Mouse (Mus musculus): ENCODE data around the gene Ogdh. TPM values are rescaled to one million over a fixed set of nuclear protein-coding genes. Genes with fewer than 3 reads are reported as not detected.

Ogdh gene
- polyA plus RNA-seq, 2 experiments, result 59.2 to 79.4 TPM

- no peak for ATAC-seq (ENCODE audit: low FRiP score, low read depth)
- TF ChIP-seq POLR2A (IDR thresholded peaks at IDR 0.05; ENCODE audit: borderline replicate concordance, extremely low read depth, insufficient read depth, insufficient read length), result no peak
- Histone ChIP-seq H3K4me3 (replicated peaks; ENCODE audit: low read length) (no peak overlapping the region), H3K9ac (ENCODE audit: low read depth, low read length, severe bottlenecking) (no peak overlapping the region), H3K4me1 (ENCODE audit: control insufficient read depth, insufficient read depth, low read length) (no peaks in the 10 kb centered on the region), H3K4me2 (replicated peaks; ENCODE audit: low read depth, low read length, severe bottlenecking) (no peak overlapping the region), H3K27ac (replicated peaks; ENCODE audit: low read depth, low read length) (no peak overlapping the region), H3K27me3 (ENCODE audit: control insufficient read depth, insufficient read depth, low read length) (no peaks in the 10 kb centered on the region), H3K9me3 (ENCODE audit: control insufficient read depth, low read length) (no peaks in the 10 kb centered on the region), H3K36me3 (ENCODE audit: control insufficient read depth, insufficient read depth, low read length) (peaks cover 91% of the 10 kb centered on the region)
- WGBS, result 86% methylated on average over 7 of the region's 7 CpGs
- DNase-seq (ENCODE audit: low spot score), result peak; percentile 11
Observed at GRCm38 (mm10) chr11:6346966-6347365, 55.5 kb downstream of the Ogdh start.

- peaks cover 91% of the 10 kb centered on the region for H3K36me3 ChIP-seq (ENCODE audit: control insufficient read depth, insufficient read depth, low read length)
- H3K4me3 ChIP-seq (replicated peaks; ENCODE audit: low read length), result no peak overlapping the region
- no peak overlapping the region for H3K27ac ChIP-seq (replicated peaks; ENCODE audit: low read depth, low read length)
- no peaks in the 10 kb centered on the region for H3K9me3 ChIP-seq (ENCODE audit: control insufficient read depth, low read length)
- TF ChIP-seq POLR2A (IDR thresholded peaks at IDR 0.05; ENCODE audit: borderline replicate concordance, extremely low read depth, insufficient read depth, insufficient read length), result no peak
- H3K4me2 ChIP-seq (replicated peaks; ENCODE audit: low read depth, low read length, severe bottlenecking), result no peak overlapping the region
- DNase-seq (ENCODE audit: low spot score), result no peak
- H3K27me3 ChIP-seq (ENCODE audit: control insufficient read depth, insufficient read depth, low read length), result no peaks in the 10 kb centered on the region
- WGBS, result 92% methylated on average over 11 of the region's 11 CpGs
- no peak overlapping the region for H3K9ac ChIP-seq (ENCODE audit: low read depth, low read length, severe bottlenecking)
- ATAC-seq (ENCODE audit: low FRiP score, low read depth), result no peak
- no peaks in the 10 kb centered on the region for H3K4me1 ChIP-seq (ENCODE audit: control insufficient read depth, insufficient read depth, low read length)
Observed at GRCm38 (mm10) chr11:6348681-6349200, 57.3 kb downstream of the Ogdh start.

DNA sequence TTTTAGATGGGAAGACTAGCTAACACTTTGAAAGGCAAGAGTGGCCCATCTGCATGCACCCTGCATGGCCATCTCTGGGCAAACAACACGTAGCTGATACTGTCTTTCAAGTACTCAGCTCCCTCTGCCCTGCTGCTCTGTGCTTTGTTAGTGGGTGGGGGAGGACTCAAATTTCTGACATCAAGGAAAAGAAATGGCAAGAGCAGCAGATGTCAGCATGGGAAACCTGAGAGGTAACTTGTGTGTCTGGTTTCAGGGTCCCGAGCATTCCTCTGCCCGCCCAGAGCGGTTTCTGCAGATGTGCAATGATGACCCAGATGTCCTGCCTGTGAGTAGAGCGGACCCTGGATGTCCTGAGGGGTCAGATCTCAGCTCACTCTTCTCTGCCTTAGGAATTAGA is 58.2 kb downstream of the Ogdh start:
- TF ChIP-seq POLR2A (IDR thresholded peaks at IDR 0.05; ENCODE audit: borderline replicate concordance, extremely low read depth, insufficient read depth, insufficient read length), result no peak
- 90% methylated on average over 5 of the region's 5 CpGs for WGBS
- H3K36me3 ChIP-seq (ENCODE audit: control insufficient read depth, insufficient read depth, low read length), result peaks cover 85% of the 10 kb centered on the region
- H3K4me1 ChIP-seq (ENCODE audit: control insufficient read depth, insufficient read depth, low read length), result no peaks in the 10 kb centered on the region
- ATAC-seq (ENCODE audit: low FRiP score, low read depth) (no peak), DNase-seq (ENCODE audit: low spot score) (no peak)
- H3K4me3 ChIP-seq (replicated peaks; ENCODE audit: low read length), result no peak overlapping the region
- H3K27ac ChIP-seq (replicated peaks; ENCODE audit: low read depth, low read length), result no peak overlapping the region
- no peak overlapping the region for H3K9ac ChIP-seq (ENCODE audit: low read depth, low read length, severe bottlenecking)
- no peaks in the 10 kb centered on the region for H3K9me3 ChIP-seq (ENCODE audit: control insufficient read depth, low read length)
- H3K4me2 ChIP-seq (replicated peaks; ENCODE audit: low read depth, low read length, severe bottlenecking), result no peak overlapping the region
- no peaks in the 10 kb centered on the region for H3K27me3 ChIP-seq (ENCODE audit: control insufficient read depth, insufficient read depth, low read length)

- Histone ChIP-seq H3K4me1 (ENCODE audit: control insufficient read depth, insufficient read depth, low read length) (no peaks in the 10 kb centered on the region), H3K4me3 (replicated peaks; ENCODE audit: low read length) (no peak overlapping the region), H3K9ac (ENCODE audit: low read depth, low read length, severe bottlenecking) (no peak overlapping the region), H3K27ac (replicated peaks; ENCODE audit: low read depth, low read length) (no peak overlapping the region), H3K36me3 (ENCODE audit: control insufficient read depth, insufficient read depth, low read length) (peaks cover 63% of the 10 kb centered on the region), H3K9me3 (ENCODE audit: control insufficient read depth, low read length) (no peaks in the 10 kb centered on the region), H3K4me2 (replicated peaks; ENCODE audit: low read depth, low read length, severe bottlenecking) (no peak overlapping the region), H3K27me3 (ENCODE audit: control insufficient read depth, insufficient read depth, low read length) (no peaks in the 10 kb centered on the region)
- no peak for ATAC-seq (ENCODE audit: low FRiP score, low read depth)
- no peak for TF ChIP-seq POLR2A (IDR thresholded peaks at IDR 0.05; ENCODE audit: borderline replicate concordance, extremely low read depth, insufficient read depth, insufficient read length)
- WGBS, result 93% methylated on average over 4 of the region's 4 CpGs
- no peak for DNase-seq (ENCODE audit: low spot score)
Observed at GRCm38 (mm10) chr11:6355106-6355505, 63.7 kb downstream of the Ogdh start.

DNA sequence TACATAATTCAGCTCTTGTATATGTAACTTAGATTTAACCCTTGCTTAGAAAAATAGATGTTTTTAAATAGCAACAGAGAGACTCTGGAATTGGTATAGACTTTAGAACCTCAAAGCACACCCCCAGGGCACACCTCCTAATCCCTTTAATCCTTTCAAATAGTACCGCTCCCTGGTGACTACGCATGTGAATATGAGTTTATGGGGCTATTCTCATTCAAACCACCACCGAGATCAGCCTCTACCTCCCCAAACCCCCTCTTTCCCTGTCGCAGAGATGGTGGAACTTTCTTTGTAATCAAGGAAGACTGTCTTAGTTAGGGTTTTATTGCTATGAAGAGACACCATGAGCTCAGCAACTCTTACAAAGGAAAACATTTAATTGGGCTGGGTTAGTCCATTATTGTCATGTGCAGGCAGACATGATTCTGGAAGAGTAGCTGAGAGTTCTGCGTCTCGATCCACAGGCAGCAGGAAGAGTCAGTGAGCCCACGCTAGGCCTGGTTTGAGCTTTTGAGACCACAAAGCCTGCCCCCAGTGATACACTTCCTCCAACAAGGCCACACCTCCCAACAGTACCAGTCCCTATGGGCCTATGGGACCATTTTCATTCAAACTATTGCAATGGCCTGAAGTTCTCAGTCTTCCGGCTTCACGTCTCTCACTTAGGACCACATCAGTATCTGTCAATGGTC is 73.3 kb downstream of the Ogdh start:
- H3K4me3 ChIP-seq (replicated peaks; ENCODE audit: low read length), result no peak overlapping the region
- no peaks in the 10 kb centered on the region for H3K27me3 ChIP-seq (ENCODE audit: control insufficient read depth, insufficient read depth, low read length)
- H3K4me1 ChIP-seq (ENCODE audit: control insufficient read depth, insufficient read depth, low read length), result no peaks in the 10 kb centered on the region
- 90% methylated on average over 9 of the region's 9 CpGs for WGBS
- H3K36me3 ChIP-seq (ENCODE audit: control insufficient read depth, insufficient read depth, low read length), result no peaks in the 10 kb centered on the region
- DNase-seq (ENCODE audit: low spot score), result no peak
- no peak overlapping the region for H3K9ac ChIP-seq (ENCODE audit: low read depth, low read length, severe bottlenecking)
- no peak overlapping the region for H3K27ac ChIP-seq (replicated peaks; ENCODE audit: low read depth, low read length)
- ATAC-seq (ENCODE audit: low FRiP score, low read depth), result no peak
- TF ChIP-seq POLR2A (IDR thresholded peaks at IDR 0.05; ENCODE audit: borderline replicate concordance, extremely low read depth, insufficient read depth, insufficient read length), result no peak
- H3K4me2 ChIP-seq (replicated peaks; ENCODE audit: low read depth, low read length, severe bottlenecking), result no peak overlapping the region
- no peaks in the 10 kb centered on the region for H3K9me3 ChIP-seq (ENCODE audit: control insufficient read depth, low read length)
